Mouse (Mus musculus) heart, postnatal 0 days (tissue): ENCODE data around the gene Rgs7.

ENCODE experiments used
- CTCF ChIP-seq: IDR thresholded peaks from 2 replicates; pipeline ENCODE4 v1.5.1; 2016; ENCODE audit warnings: antibody characterized with exemption, control low read depth, low read depth
- EP300 ChIP-seq: IDR thresholded peaks from 2 replicates; pipeline ENCODE4 v1.6.1; 2016; ENCODE audit warnings: antibody characterized with exemption, low read depth

GRCm38 (mm10) chr1:175319205-175319604 lies 173.1 kb downstream of the Rgs7 start:
- TF ChIP-seq EP300 (no peak), CTCF (no peak)
